Mouse (Mus musculus) left cerebral cortex, adult 6 months (tissue): ENCODE data around the gene Sapcd2. TPM values are rescaled to one million over a fixed set of nuclear protein-coding genes. Genes with fewer than 3 reads are reported as not detected.

Experiments used
- long read RNA-seq, 2 experiments: library from polyadenylated mRNA; unstranded; transcript quantifications; one replicate each; pipeline ENCODE4 v2.0.0; 2019 to 2020
- polyA plus RNA-seq: library from polyadenylated mRNA; unstranded; fragments of <200 nt; fragmentation: Nextera tagmentation; gene quantifications from 2 replicates; pipeline ENCODE4 v1.2.3, GENCODE M21; 2021

The Sapcd2 gene
- polyA plus RNA-seq = 1.2 and 1.7 TPM in 2 replicates
- long read RNA-seq, experiment 1, transcript Sapcd2-201 (7 exons, 3,121 nt) = major isoform, 8 of 13 reads
- long read RNA-seq, experiment 1, transcript Sapcd2-203 (6 exons, 1,600 nt) = minor isoform, 5 of 13 reads
- long read RNA-seq, experiment 1, partial matches to known transcripts = 0 of 13 reads
- long read RNA-seq, experiment 1, other reads (novel, unspliced or antisense) = 0 of 13 reads
- long read RNA-seq, experiment 2, partial matches to known transcripts = 0 of 3 reads
- long read RNA-seq, experiment 2, other reads (novel, unspliced or antisense) = 1 of 3 reads

DNA sequence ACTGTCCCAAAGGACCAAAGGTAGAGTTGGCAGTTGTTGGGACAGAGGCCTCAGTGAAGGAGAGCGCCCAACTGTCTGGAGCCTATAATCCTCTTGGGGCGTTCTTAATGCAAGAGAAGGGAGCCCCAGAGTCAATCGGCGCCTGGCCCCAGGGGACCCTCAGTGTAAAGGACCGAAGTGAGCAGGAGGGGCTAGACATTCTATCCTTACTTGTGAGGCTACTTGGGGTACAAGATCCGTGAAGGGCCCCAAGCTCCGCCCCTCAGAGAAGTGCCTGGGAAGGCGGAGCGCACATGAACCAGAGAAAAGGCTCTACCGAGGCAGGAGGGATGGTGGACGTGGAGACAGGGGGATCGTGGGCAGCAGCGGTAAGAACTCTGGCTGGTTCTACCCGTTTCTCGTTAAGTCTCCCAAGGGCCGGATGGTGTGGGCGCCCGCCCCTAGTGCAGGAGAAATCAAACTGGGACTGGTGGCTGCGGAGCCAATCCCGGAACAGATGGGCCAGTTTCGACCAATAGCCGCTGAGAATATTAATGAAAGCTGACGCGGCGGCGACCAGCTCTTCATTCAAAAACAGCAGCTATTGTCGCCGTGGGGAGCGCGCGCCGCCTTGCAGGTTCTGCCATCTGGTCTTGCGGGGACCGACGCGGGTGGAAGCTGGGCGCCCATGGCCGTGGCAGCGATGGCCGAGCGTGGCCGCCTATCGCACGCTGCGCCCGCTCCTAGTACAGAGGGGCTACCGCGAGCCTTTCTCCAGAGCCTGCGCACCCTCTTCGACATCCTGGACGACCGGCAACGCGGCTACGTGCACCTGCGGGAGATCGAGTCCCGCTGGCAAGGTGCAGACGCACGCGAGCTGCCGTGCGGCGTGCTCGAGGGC is at the start of gene Sapcd2:
Gene Sapcd2, plus strand, starts transcription at position 558 of the 880 bp plus-strand sequence.

DNA sequence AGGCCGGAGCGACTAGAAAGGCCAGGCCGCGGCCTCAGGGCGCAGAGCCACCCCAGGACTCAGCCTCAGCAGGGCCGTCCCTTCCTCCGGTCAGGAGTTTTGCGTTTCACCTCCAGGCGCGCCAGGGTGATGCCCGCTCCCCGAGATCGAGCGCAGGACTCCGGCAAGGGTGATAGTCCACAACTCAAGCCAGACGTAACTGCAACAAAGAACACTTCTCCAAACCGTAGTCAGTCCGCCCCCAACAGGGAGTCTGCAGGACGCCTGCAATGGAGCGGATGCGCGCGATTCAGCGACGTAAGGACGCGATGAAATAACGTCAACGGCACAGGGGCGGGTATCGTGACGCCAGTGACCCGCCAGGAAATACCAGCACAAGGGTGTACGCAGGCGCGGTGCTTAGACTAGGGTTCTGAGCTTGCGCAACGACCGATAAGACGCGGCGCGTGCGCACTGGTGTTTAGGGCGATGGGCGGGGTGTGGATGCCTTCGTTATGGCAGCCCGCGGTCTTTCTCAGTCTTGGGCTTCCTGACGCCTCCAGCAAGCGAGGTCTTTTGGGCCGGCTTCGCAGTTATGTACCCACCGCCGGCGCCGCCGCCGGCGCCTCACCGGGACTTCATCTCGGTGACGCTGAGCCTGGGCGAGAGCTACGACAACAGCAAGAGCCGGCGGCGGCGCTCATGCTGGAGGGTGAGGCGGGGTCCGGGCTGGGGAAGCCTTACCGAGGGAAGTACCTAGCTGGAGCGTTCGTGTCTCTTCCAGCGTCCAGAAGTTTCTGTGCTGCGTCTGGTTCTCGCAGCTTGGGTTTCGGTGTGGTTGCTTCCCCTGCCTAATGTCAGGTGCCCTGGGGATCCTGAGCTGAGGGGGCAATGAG is 39.6 kb upstream of the Sapcd2 start, which contains the start of gene Man1b1:
Gene Man1b1, plus strand, starts transcription at position 53 of the 875 bp plus-strand sequence.

DNA sequence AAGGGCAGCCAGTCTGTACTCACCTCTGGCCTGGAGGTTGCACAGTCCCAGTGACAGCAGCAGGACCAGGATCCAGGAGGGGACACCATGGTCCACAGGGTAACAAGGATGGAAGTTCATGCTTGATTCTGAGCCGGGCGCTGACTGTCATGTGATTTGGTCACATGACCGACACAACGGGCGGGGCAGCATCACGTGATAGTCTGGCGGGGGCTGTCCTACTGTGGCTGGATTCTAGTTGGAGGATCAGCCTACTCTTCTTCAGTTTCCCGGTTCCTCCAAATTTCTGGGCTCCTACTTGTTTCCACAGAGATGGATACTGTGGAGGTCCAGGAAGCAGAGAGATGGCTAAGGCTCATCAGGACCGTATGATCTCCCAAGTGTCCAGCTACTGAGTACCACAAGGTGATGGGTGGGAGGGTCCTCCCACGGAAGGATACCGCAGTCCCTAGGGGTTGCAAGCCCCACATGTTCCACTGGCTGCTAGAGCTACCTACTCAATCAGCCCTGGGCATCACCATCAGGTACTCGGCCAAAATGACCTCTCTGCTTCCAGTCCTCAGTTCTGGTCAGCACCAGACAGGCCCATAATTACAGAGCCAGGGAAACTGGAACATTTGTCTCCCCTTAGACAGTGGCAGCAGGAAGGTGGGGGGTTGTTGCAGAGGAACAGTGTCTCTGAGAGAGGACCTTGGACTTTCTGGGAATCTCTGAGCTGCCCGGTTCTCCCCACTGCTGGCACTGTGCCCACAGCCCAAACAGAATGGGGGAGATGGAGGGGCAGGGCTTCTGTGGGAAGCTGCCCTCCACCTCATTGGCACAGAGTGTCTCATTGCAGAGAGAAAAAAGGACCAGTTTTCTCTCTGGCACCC is 15.7 kb upstream of the Sapcd2 start, which contains the start of gene Dpp7:
Gene Dpp7, minus strand, starts transcription at position 152 of the 872 bp plus-strand sequence.

DNA sequence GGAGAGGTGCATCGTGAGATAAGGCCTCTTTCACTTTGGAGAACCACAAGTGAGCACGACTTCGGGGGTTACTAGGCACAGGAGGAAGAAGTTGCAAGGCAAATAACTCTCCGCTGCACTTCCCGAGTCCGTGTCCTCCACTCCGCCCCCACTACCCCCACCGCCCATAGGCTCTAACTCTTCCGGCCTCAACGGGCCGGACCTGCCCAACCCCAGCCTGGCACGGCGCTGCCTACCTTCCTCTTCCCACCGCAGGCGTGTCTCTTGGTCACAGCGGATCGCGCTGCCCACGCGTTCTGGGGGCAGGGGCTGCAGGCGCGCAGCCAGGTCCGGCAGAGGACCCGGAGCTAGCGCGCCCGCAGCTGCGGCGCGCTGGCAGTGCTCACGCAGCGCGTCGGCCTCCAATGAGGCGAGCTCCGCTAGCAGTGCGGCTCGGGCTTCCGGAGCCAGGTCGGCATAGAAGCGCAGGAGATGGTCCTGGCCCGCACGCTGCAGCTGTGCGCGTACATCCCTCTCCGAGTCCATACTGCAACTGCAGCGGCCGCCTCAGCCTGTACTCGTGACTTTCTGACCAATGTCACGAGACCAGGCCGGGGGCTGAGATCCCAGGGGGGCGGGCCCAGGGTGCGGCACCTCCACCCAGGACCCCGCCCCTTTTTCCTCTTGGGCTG is 6.9 kb upstream of the Sapcd2 start, which contains the start of gene Uap1l1:
Gene Uap1l1, minus strand, starts transcription at position 592 of the 671 bp plus-strand sequence.

DNA sequence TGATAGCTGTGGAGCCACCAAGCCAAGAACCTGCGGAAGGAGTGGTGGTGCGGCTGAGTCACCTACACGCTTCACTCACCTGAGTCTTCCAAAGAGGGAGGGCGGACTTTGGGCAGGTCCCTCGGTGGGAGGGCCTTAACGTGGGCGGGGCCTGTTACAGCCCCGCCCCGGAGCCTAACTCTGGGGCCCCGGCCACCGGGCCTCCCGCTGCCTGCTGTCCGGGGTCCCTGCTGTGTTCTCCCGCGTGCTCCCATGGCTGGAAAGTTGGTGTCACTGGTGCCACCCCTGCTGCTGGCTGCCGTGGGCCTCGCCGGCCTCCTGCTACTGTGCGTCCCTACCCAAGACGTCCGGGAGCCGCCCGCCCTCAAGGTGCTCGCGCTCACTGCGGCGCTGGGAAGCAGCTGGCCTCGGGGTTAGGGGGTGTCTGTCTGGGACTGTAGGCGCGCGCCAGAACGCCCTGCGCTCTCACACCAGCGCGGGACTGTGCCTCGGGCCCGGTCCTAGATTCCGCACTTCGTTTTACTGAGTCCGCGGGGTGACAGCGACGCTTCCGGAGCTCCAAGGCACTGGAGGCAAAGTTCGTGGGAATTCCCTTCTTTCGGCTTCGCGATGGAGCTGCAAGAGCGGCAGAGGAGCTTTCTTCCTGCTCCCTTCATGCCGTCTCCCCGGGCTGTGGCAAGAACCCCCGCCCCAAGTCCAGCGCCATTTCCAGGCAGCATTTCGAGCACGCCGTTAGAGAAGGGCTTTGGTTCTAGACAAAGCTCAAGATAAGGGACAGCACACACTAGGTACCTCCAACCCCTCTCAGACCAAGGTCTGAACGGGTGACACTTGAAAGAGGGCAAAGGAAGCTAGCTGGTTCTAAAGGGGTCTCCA is 23.8 kb downstream of the Sapcd2 start, which contains the start of gene Entpd2:
Gene Entpd2, plus strand, starts transcription at position 154 of the 876 bp plus-strand sequence.

DNA sequence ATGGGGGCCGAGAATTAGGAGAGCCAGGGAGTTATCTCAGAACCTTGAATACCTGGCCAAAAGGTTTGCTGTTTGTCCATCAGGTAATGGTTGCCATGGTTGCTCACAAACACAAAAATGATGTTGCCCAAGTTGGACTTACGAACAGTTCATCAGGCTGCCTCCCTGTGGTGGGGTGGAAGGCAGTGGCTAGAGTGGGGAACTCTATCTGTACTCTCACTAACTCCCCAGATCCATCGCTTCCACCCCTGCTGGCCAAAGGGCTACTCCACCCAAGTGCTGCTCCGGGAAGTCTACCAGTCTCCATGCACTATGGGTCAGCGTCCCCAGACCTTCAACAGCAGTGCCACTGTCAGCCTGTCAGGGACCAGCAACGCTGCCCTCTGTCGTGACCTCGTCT is 26.9 kb downstream of the Sapcd2 start, which contains the start of gene Npdc1:
Gene Npdc1, plus strand, starts transcription at position 301 of the 400 bp plus-strand sequence.

DNA sequence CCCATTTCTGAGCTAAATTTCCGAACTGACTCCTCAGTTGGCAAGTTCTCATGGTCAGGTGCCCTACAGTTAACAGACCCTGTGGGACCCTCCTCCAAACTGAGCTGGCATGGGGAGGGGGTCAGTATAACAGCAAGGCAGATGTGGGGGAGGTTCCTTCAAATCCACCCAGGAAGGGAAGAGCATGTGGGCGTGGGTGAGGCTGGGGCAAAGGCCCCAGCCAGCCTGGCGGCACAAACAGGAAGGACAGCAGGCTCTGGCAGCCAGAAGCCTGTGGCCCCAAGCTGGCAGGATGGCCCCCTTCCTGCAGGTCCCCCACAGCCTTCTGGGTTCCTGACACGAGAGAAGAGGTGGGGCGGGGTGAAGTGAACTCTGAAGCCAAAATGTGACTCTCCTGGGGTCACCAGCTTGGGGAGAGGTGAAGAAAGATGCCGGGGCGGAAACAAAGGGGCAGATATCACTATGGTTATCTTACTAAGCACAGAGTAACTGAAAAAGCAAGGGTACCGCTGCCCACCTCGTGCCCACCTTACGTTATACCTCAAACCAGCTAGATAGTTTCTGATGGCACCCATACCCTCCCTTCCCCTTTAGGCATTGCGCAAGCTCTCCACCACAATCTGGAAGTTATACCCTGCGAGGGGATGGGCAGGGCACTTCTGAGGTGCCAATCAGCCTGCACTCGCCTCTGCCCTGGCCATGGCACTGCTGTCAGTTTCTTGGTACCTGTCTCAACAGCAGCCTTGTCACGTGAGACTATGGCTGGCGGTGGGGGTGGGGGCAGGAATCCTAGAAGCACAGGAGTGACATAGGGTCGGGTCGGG is 50.7 kb downstream of the Sapcd2 start, which contains the start of gene Fut7:
Gene Fut7, plus strand, starts transcription at position 681 of the 824 bp plus-strand sequence.

Other genes with a start within 250 kb of the Sapcd2 start
- gene Nrarp, start 191.6 kb upstream of the Sapcd2 start, polyA plus RNA-seq = 1.1 and 20.3 TPM in 2 replicates
- 1.7 and 2.3 TPM in 2 replicates for gene Tor4a, start 175.4 kb upstream of the Sapcd2 start, polyA plus RNA-seq
- 35.3 and 40.2 TPM in 2 replicates for gene Nelfb, start 160.8 kb upstream of the Sapcd2 start, polyA plus RNA-seq
- gene Stpg3, start 157.7 kb upstream of the Sapcd2 start, polyA plus RNA-seq = not detected in 2 replicates
- gene Fam166a, start 153.6 kb upstream of the Sapcd2 start, polyA plus RNA-seq = 11.9 and 28.8 TPM in 2 replicates
- gene Tubb4b, start 147.6 kb upstream of the Sapcd2 start, polyA plus RNA-seq = 509 and 600 TPM in 2 replicates
- gene Slc34a3, start 138.0 kb upstream of the Sapcd2 start, polyA plus RNA-seq = 0.60 and 0.72 TPM in 2 replicates
- gene Rnf224, start 135.5 kb upstream of the Sapcd2 start, polyA plus RNA-seq = not detected in 2 replicates
- gene Rnf208, start 130.1 kb upstream of the Sapcd2 start, polyA plus RNA-seq = 55.7 and 180 TPM in 2 replicates
- 0.25 TPM in 1 of 2 replicates, not detected in the other for gene Cysrt1, start 129.9 kb upstream of the Sapcd2 start, polyA plus RNA-seq
- gene AL732309.1, start 125.5 kb upstream of the Sapcd2 start, polyA plus RNA-seq = 1.1 and 1.6 TPM in 2 replicates
- 34.3 and 36.9 TPM in 2 replicates for gene Tmem203, start 116.9 kb upstream of the Sapcd2 start, polyA plus RNA-seq
- gene Tprn, start 109.7 kb upstream of the Sapcd2 start, polyA plus RNA-seq = 9.4 and 13.1 TPM in 2 replicates
- 77.5 and 87.9 TPM in 2 replicates for gene Ssna1, start 99.9 kb upstream of the Sapcd2 start, polyA plus RNA-seq
- 33.8 and 42.6 TPM in 2 replicates for gene Anapc2, start 99.8 kb upstream of the Sapcd2 start, polyA plus RNA-seq
- gene Tmem210, start 84.2 kb upstream of the Sapcd2 start, polyA plus RNA-seq = 0.56 TPM in 1 of 2 replicates, not detected in the other
- 0.21 TPM in 1 of 2 replicates, not detected in the other for gene Lrrc26, start 82.4 kb upstream of the Sapcd2 start, polyA plus RNA-seq
- gene Grin1, start 53.1 kb upstream of the Sapcd2 start, polyA plus RNA-seq = 87.7 and 146 TPM in 2 replicates
- 17.0 and 18.5 TPM in 2 replicates for gene Man1b1, start 40.0 kb upstream of the Sapcd2 start, polyA plus RNA-seq
- 17.8 and 22.5 TPM in 2 replicates for gene Dpp7, start 16.0 kb upstream of the Sapcd2 start, polyA plus RNA-seq
- 20.6 and 34.9 TPM in 2 replicates for gene Uap1l1, start 6.6 kb upstream of the Sapcd2 start, polyA plus RNA-seq
- gene Entpd2, start 23.6 kb downstream of the Sapcd2 start, polyA plus RNA-seq = 21.4 and 31.9 TPM in 2 replicates
- gene Npdc1, start 27.0 kb downstream of the Sapcd2 start, polyA plus RNA-seq = 232 and 408 TPM in 2 replicates
- gene Fut7, start 50.9 kb downstream of the Sapcd2 start, polyA plus RNA-seq = not detected in 2 replicates
- gene Abca2, start 56.4 kb downstream of the Sapcd2 start, polyA plus RNA-seq = 21.7 and 39.7 TPM in 2 replicates
- gene Clic3, start 84.5 kb downstream of the Sapcd2 start, polyA plus RNA-seq = 0.68 and 1.1 TPM in 2 replicates
- gene Paxx, start 88.8 kb downstream of the Sapcd2 start, polyA plus RNA-seq = 121 and 132 TPM in 2 replicates
- 6,798 and 9,400 TPM in 2 replicates for gene Ptgds, start 97.7 kb downstream of the Sapcd2 start, polyA plus RNA-seq
- gene Lcn12, start 121.6 kb downstream of the Sapcd2 start, polyA plus RNA-seq = not detected in 2 replicates
- 103 and 115 TPM in 2 replicates for gene Fbxw5, start 128.4 kb downstream of the Sapcd2 start, polyA plus RNA-seq
- 1.4 and 1.7 TPM in 2 replicates for gene C8g, start 129.4 kb downstream of the Sapcd2 start, polyA plus RNA-seq
- 9.1 and 11.9 TPM in 2 replicates for gene Traf2, start 174.6 kb downstream of the Sapcd2 start, polyA plus RNA-seq
- gene Edf1, start 185.5 kb downstream of the Sapcd2 start, polyA plus RNA-seq = 778 and 803 TPM in 2 replicates
- 0.89 and 3.5 TPM in 2 replicates for gene Mamdc4, start 202.5 kb downstream of the Sapcd2 start, polyA plus RNA-seq
- 152 and 173 TPM in 2 replicates for gene Phpt1, start 202.9 kb downstream of the Sapcd2 start, polyA plus RNA-seq
- gene Ajm1, start 209.4 kb downstream of the Sapcd2 start, polyA plus RNA-seq = 10.3 and 21.2 TPM in 2 replicates
- gene Rabl6, start 236.2 kb downstream of the Sapcd2 start, polyA plus RNA-seq = 70.0 and 86.7 TPM in 2 replicates
- 0.82 and 0.94 TPM in 2 replicates for gene Ccdc183, start 245.4 kb downstream of the Sapcd2 start, polyA plus RNA-seq
- 64.7 and 70.7 TPM in 2 replicates for gene Tmem141, start 249.7 kb downstream of the Sapcd2 start, polyA plus RNA-seq